Mouse (Mus musculus) CH12.LX (cell line): Measurements from ENCODE around the gene Evi5. TPM values are rescaled to one million over a fixed set of nuclear protein-coding genes. Genes with fewer than 3 reads are reported as not detected.

Experiments used
- DNase-seq: peaks from one replicate; pipeline ENCODE4 v3.0.0-alpha.2; 2013; ENCODE audit errors: extremely low read depth
- H3K27ac ChIP-seq: 2 replicates; pipeline ENCODE4 v1.5.1; 2012; ENCODE audit warnings: low read depth, mild to moderate bottlenecking, control low read depth, moderate library complexity; ENCODE audit not compliant: insufficient read depth
- H3K27me3 ChIP-seq: replicated peaks from 2 replicates; pipeline ENCODE3; 2012; ENCODE audit warnings: inconsistent platforms
- H3K36me3 ChIP-seq, 2 experiments: replicated peaks in 1 of 2; 2 replicates each; pipeline versions ENCODE3 to v1.6.1; 2012; ENCODE audit warnings: inconsistent platforms in 1 of 2, low read length in 1 of 2, mild to moderate bottlenecking in 1 of 2, mixed read lengths in 1 of 2, moderate library complexity in 1 of 2; ENCODE audit not compliant: control insufficient read depth in 1 of 2, insufficient read depth in 1 of 2
- H3K4me1 ChIP-seq, 2 experiments: 2 replicates each; pipeline ENCODE4 v1.6.1; 2012; ENCODE audit warnings: inconsistent platforms in 1 of 2, moderate library complexity in 1 of 2; ENCODE audit not compliant: insufficient read depth in 2 of 2, control insufficient read depth in 1 of 2
- H3K4me2 ChIP-seq: 2 replicates; pipeline ENCODE4 v1.6.1; 2012; ENCODE audit warnings: low read depth, mild to moderate bottlenecking, control low read depth; ENCODE audit not compliant: poor library complexity, insufficient read depth, severe bottlenecking
- H3K4me3 ChIP-seq, 3 experiments: fragments of 150-350 bp in 1 of 3; sonication (generic) in 1 of 3; replicated peaks in 1 of 3; 2 replicates each; pipeline versions ENCODE3 to v1.5.1; 2011 to 2012; ENCODE audit warnings: low read depth in 2 of 3, low read length in 2 of 3, mild to moderate bottlenecking in 2 of 3, moderate library complexity in 2 of 3, control low read depth in 1 of 3, improper control_type of control experiment in 1 of 3, inconsistent platforms in 1 of 3, mixed read lengths in 1 of 3; ENCODE audit not compliant: poor library complexity in 1 of 3
- H3K79me2 ChIP-seq: replicated peaks from 2 replicates; pipeline ENCODE4 v1.6.1; 2012; ENCODE audit warnings: mild to moderate bottlenecking, moderate library complexity; ENCODE audit not compliant: control insufficient read depth, poor library complexity, insufficient read depth, severe bottlenecking; ENCODE audit errors: extremely low read depth
- H3K9ac ChIP-seq: 2 replicates; pipeline ENCODE4 v1.6.1; 2012; ENCODE audit warnings: low read depth, mild to moderate bottlenecking, control low read depth, moderate library complexity; ENCODE audit not compliant: insufficient read depth
- H3K9me3 ChIP-seq: replicated peaks from 2 replicates; pipeline ENCODE3; 2012; ENCODE audit warnings: low read length, inconsistent platforms, mixed read lengths
- BHLHE40 ChIP-seq: IDR thresholded peaks from 2 replicates; pipeline ENCODE4 v1.6.1; 2011; ENCODE audit warnings: mild to moderate bottlenecking, low read depth, low read length, improper control_type of control experiment
- CHD1 ChIP-seq: IDR thresholded peaks from 2 replicates; pipeline ENCODE4 v1.6.1; 2012; ENCODE audit warnings: low read depth, low read length, improper control_type of control experiment, inconsistent platforms
- CHD2 ChIP-seq: IDR thresholded peaks from 2 replicates; pipeline ENCODE4 v1.6.1; 2011; ENCODE audit warnings: low read length, improper control_type of control experiment
- CTCF ChIP-seq, 2 experiments: IDR thresholded peaks in 1 of 2; conservative IDR thresholded peaks in 1 of 2; 2 replicates each; pipeline ENCODE4 v1.5.1; 2011 to 2012; ENCODE audit warnings: low read depth in 2 of 2, low read length in 2 of 2, improper control_type of control experiment in 1 of 2, inconsistent platforms in 1 of 2, mild to moderate bottlenecking in 1 of 2, moderate library complexity in 1 of 2
- E2F4 ChIP-seq: IDR thresholded peaks from 2 replicates; pipeline ENCODE4 v1.6.1; 2011; ENCODE audit warnings: low read depth, low read length, improper control_type of control experiment; ENCODE audit not compliant: insufficient replicate concordance
- ELF1 ChIP-seq: IDR thresholded peaks from 2 replicates; pipeline ENCODE4 v1.6.1; 2014; ENCODE audit warnings: low read depth, mild to moderate bottlenecking, inconsistent platforms, low read length, improper control_type of control experiment
- EP300 ChIP-seq: IDR thresholded peaks from 2 replicates; pipeline ENCODE4 v1.6.1; 2011; ENCODE audit warnings: low read length, improper control_type of control experiment
- ETS1 ChIP-seq: conservative IDR thresholded peaks from 2 replicates; pipeline ENCODE4 v1.6.1; 2012; ENCODE audit warnings: low read depth, mild to moderate bottlenecking, inconsistent platforms, low read length, improper control_type of control experiment, moderate library complexity
- GABPA ChIP-seq: IDR thresholded peaks from 2 replicates; pipeline ENCODE4 v1.6.1; 2012; ENCODE audit warnings: low read depth, low read length, improper control_type of control experiment, inconsistent platforms; ENCODE audit not compliant: insufficient replicate concordance
- HCFC1 ChIP-seq: IDR thresholded peaks from 2 replicates; pipeline ENCODE4 v1.6.1; 2012; ENCODE audit warnings: low read depth, mild to moderate bottlenecking, inconsistent platforms, low read length, improper control_type of control experiment
- IRF4 ChIP-seq: IDR thresholded peaks from 2 replicates; pipeline ENCODE4 v1.6.1; 2014; ENCODE audit warnings: low read depth, mild to moderate bottlenecking, inconsistent platforms, low read length, improper control_type of control experiment
- JUN ChIP-seq: IDR thresholded peaks from 2 replicates; pipeline ENCODE4 v1.6.1; 2011; ENCODE audit warnings: low read depth, mild to moderate bottlenecking, low read length, improper control_type of control experiment, moderate library complexity; ENCODE audit not compliant: insufficient read depth
- JUND ChIP-seq: conservative IDR thresholded peaks from 2 replicates; pipeline ENCODE4 v1.6.1; 2011; ENCODE audit warnings: low read depth, low read length, improper control_type of control experiment
- KAT2A ChIP-seq: IDR thresholded peaks from 2 replicates; pipeline ENCODE4 v1.6.1; 2012; ENCODE audit warnings: low read length, improper control_type of control experiment, inconsistent platforms; ENCODE audit not compliant: insufficient replicate concordance
- MAFK ChIP-seq: IDR thresholded peaks from 2 replicates; pipeline ENCODE4 v1.6.1; 2011; ENCODE audit warnings: low read length, improper control_type of control experiment; ENCODE audit not compliant: insufficient replicate concordance
- MAX ChIP-seq: IDR thresholded peaks from 2 replicates; pipeline ENCODE4 v1.6.1; 2011; ENCODE audit warnings: low read length, improper control_type of control experiment
- MAZ ChIP-seq: IDR thresholded peaks from 2 replicates; pipeline ENCODE4 v1.6.1; 2012; ENCODE audit warnings: low read depth, mild to moderate bottlenecking, inconsistent platforms, low read length, improper control_type of control experiment, moderate library complexity
- MEF2A ChIP-seq: IDR thresholded peaks from 2 replicates; pipeline ENCODE4 v1.6.1; 2014; ENCODE audit warnings: low read depth, mild to moderate bottlenecking, inconsistent platforms, low read length, improper control_type of control experiment, borderline replicate concordance
- MXI1 ChIP-seq: IDR thresholded peaks from 2 replicates; pipeline ENCODE4 v1.6.1; 2011; ENCODE audit warnings: mild to moderate bottlenecking, low read depth, low read length, improper control_type of control experiment
- MYC ChIP-seq: IDR thresholded peaks from 2 replicates; pipeline ENCODE4 v1.6.1; 2011; ENCODE audit warnings: low read depth, mild to moderate bottlenecking, improper control_type of control experiment, low read length
- NELFE ChIP-seq: IDR thresholded peaks from 2 replicates; pipeline ENCODE4 v1.6.1; 2011; ENCODE audit warnings: low read depth, low read length, improper control_type of control experiment
- NRF1 ChIP-seq: IDR thresholded peaks from 2 replicates; pipeline ENCODE4 v1.6.1; 2014; ENCODE audit warnings: low read depth, mild to moderate bottlenecking, inconsistent platforms, low read length, improper control_type of control experiment, moderate library complexity
- PAX5 ChIP-seq: IDR thresholded peaks from 2 replicates; pipeline ENCODE4 v1.6.1; 2012; ENCODE audit warnings: low read length, inconsistent platforms, mixed read lengths
- POLR2A ChIP-seq: IDR thresholded peaks from 2 replicates; pipeline ENCODE4 v1.6.1; 2011; ENCODE audit warnings: low read depth, mild to moderate bottlenecking, improper control_type of control experiment, low read length
- POLR2AphosphoS2 ChIP-seq: IDR thresholded peaks from 2 replicates; pipeline ENCODE4 v1.6.1; 2011; ENCODE audit warnings: low read depth, low read length, improper control_type of control experiment
- RAD21 ChIP-seq: IDR thresholded peaks from 2 replicates; pipeline ENCODE4 v1.6.1; 2011; ENCODE audit warnings: low read depth, mild to moderate bottlenecking, low read length, improper control_type of control experiment, moderate library complexity
- RCOR1 ChIP-seq: conservative IDR thresholded peaks from 2 replicates; pipeline ENCODE4 v1.6.1; 2012; ENCODE audit warnings: low read depth, mild to moderate bottlenecking, inconsistent platforms, low read length, improper control_type of control experiment
- SIN3A ChIP-seq: IDR thresholded peaks from 2 replicates; pipeline ENCODE4 v1.6.1; 2012; ENCODE audit warnings: low read length, improper control_type of control experiment, inconsistent platforms
- SMC3 ChIP-seq: IDR thresholded peaks from 2 replicates; pipeline ENCODE4 v1.6.1; 2011; ENCODE audit warnings: low read depth, low read length, improper control_type of control experiment
- TBP ChIP-seq: conservative IDR thresholded peaks from 2 replicates; pipeline ENCODE4 v1.6.1; 2011; ENCODE audit warnings: low read depth, low read length, improper control_type of control experiment
- TCF12 ChIP-seq: IDR thresholded peaks from 2 replicates; pipeline ENCODE4 v1.6.1; 2014; ENCODE audit warnings: low read depth, mild to moderate bottlenecking, inconsistent platforms, low read length, improper control_type of control experiment
- UBTF ChIP-seq: IDR thresholded peaks from 2 replicates; pipeline ENCODE4 v1.6.1; 2012; ENCODE audit warnings: low read depth, mild to moderate bottlenecking, inconsistent platforms, low read length, improper control_type of control experiment, moderate library complexity
- USF1 ChIP-seq: IDR thresholded peaks from 2 replicates; pipeline ENCODE4 v1.6.1; 2014; ENCODE audit warnings: low read depth, mild to moderate bottlenecking, inconsistent platforms, low read length, improper control_type of control experiment
- USF2 ChIP-seq: conservative IDR thresholded peaks from 2 replicates; pipeline ENCODE4 v1.6.1; 2011; ENCODE audit warnings: low read depth, low read length, improper control_type of control experiment
- ZC3H11A ChIP-seq: IDR thresholded peaks from 2 replicates; pipeline ENCODE4 v1.6.1; 2012; ENCODE audit warnings: low read depth, mild to moderate bottlenecking, inconsistent platforms, low read length, improper control_type of control experiment
- ZKSCAN1 ChIP-seq: IDR thresholded peaks from 2 replicates; pipeline ENCODE4 v1.6.1; 2012; ENCODE audit warnings: low read depth, inconsistent platforms, low read length, improper control_type of control experiment, borderline replicate concordance
- ZMIZ1 ChIP-seq: IDR thresholded peaks from 2 replicates; pipeline ENCODE4 v1.6.1; 2012; ENCODE audit warnings: low read depth, mild to moderate bottlenecking, inconsistent platforms, low read length, improper control_type of control experiment
- ZNF384 ChIP-seq: IDR thresholded peaks from 2 replicates; pipeline ENCODE4 v1.6.1; 2012; ENCODE audit warnings: low read depth, low read length, improper control_type of control experiment, inconsistent platforms
- dilution Hi-C: fragments of 300-500 bp; cut with MboI; formaldehyde crosslinking; loops from 2 replicates; pipeline ENCODE4 v1.14.3; 2020; ENCODE audit warnings: low sequenced_read_pairs; ENCODE audit not compliant: extremely low pct_unique_long_range_greater_than_20kb, extremely low pct_ligation_motif_present
- in situ Hi-C: fragments of 300-500 bp; cut with MboI; formaldehyde crosslinking; loops from 3 replicates; pipeline ENCODE4 v1.14.3; 2019; ENCODE audit warnings: low sequenced_read_pairs, low pct_ligation_motif_present, low pct_unique_long_range_greater_than_20kb, mixed read lengths
- polyA plus RNA-seq: library from polyadenylated mRNA; unstranded; fragments of >175 nt; gene quantifications from 2 replicates; pipeline ENCODE4 v1.2.1, GENCODE M21; 2012; ENCODE audit warnings: low read depth; ENCODE audit not compliant: insufficient read length
- total RNA-seq, 2 experiments: library from RNA; depleted of rRNA; stranded (reverse); fragments of 300-350 nt in 1 of 2; fragments of >200 nt in 1 of 2; gene quantifications; 2 replicates each; pipeline ENCODE4 v1.2.3; 2012 to 2014

The Evi5 gene
- total and polyA plus RNA-seq, 3 experiments, result 3.2 to 6.3 (median 3.8) TPM

GRCm38 (mm10) chr5:107725435-107726261 lies 149.3 kb downstream of the Evi5 start, which contains the start of gene Gfi1:
Gene Gfi1, minus strand, starts transcription at chr5:107726036.
- no peaks in the 10 kb centered on the region for H3K79me2 ChIP-seq
- TF ChIP-seq PAX5 (no peak), UBTF (no peak), ELF1 (peak; percentile 35; the same call in 1 of the 2 replicates), KAT2A (no peak), NELFE (no peak), NRF1 (no peak), ZKSCAN1 (no peak), MAFK (no peak), CHD2 (peak; percentile 71), ZC3H11A (no peak), MAZ (peak; percentile 72; the same call in 1 of the 2 replicates), E2F4 (no peak), IRF4 (no peak), RAD21 (no peak; the same call in none of the 2 replicates), HCFC1 (no peak), JUND (no peak), MAX (peak; percentile 70), MEF2A (no peak), ZMIZ1 (peak; percentile 18; the same call in 1 of the 2 replicates), CTCF (conservative IDR thresholded peaks at IDR 0.05 in 1 of 2, IDR thresholded peaks at IDR 0.05 in 1 of 2; ENCODE audit: low read depth in 2 of 2, low read length in 2 of 2) (no peak), ZNF384 (peak; percentile 96), EP300 (no peak; the same call in 1 of the 2 replicates), MXI1 (peak; percentile 41; the same call in 1 of the 2 replicates), POLR2AphosphoS2 (no peak), USF2 (no peak), TBP (no peak), MYC (no peak), RCOR1 (no peak), ETS1 (peak; percentile 46), CHD1 (no peak), BHLHE40 (peak; percentile 83), TCF12 (peak; percentile 60; the same call in 1 of the 2 replicates), GABPA (no peak), SIN3A (no peak; the same call in 1 of the 2 replicates), SMC3 (no peak), USF1 (no peak), JUN (no peak), POLR2A (peak; percentile 46)
- H3K9me3 ChIP-seq, result peaks cover 40% of the 10 kb centered on the region
- peak within 1 kb of the TSS; percentile 55 to 65 (median 58) for H3K4me3 ChIP-seq
- in situ Hi-C loops (no loop called here), dilution Hi-C loops (no loop called here)
- peaks cover 7 to 24% of the 10 kb centered on the region in 2 experiments for H3K36me3 ChIP-seq
- DNase-seq, result peak; percentile 88
- H3K4me1 ChIP-seq, result peaks cover 4 to 37% of the 10 kb centered on the region in 2 experiments; a peak in 3 of 4 replicates
- H3K9ac ChIP-seq, result peak within 1 kb of the TSS; percentile 82
- H3K27me3 ChIP-seq, result no peaks in the 10 kb centered on the region
- peak within 1 kb of the TSS; percentile 93 for H3K4me2 ChIP-seq
- H3K27ac ChIP-seq, result peak within 1 kb of the TSS; percentile 63
